ENCODE assay signal across 8 mouse cellular contexts in genomic region chr10:95894036-95894855, GRCm38 (mm10). TPM values are rescaled to one million over a fixed set of nuclear protein-coding genes. Genes with fewer than 3 reads are reported as not detected.
DNase-seq lines count a peak whose midpoint lies in the region; ATAC-seq and TF ChIP-seq lines count a peak whose summit lies in the region.

No protein-coding gene starts in this region.

- H3K4me2 ChIP-seq in kidney, embryonic 14.5 days (replicated peaks; ENCODE audit: low read depth, low read length): peak overlapping the region; percentile 53
- peak overlapping the region; percentile 72 for H3K4me2 ChIP-seq in forebrain, embryonic 16.5 days (ENCODE audit: low read length)
- peak overlapping the region; percentile 89 for H3K4me2 ChIP-seq in myocyte (ENCODE audit: low read depth)

- no peaks in the 10 kb centered on the region for H3K79me2 ChIP-seq in myocyte (ENCODE audit: control insufficient read depth, insufficient read depth)

- H3K9ac ChIP-seq in kidney, embryonic 14.5 days (ENCODE audit: low read depth, low read length): peak overlapping the region; percentile 45; the same call in 1 of the 2 replicates
- H3K9ac ChIP-seq in forebrain, embryonic 16.5 days (replicated peaks; ENCODE audit: low read depth, low read length): peak overlapping the region; percentile 58

- intact Hi-C loops in gastrocnemius, postnatal 36 days (cut with DNase I): loop anchor here (5.0 kb wide), 2 partner anchors 387 to 402 kb away; no protein-coding TSS in a partner anchor

- no peaks in the 10 kb centered on the region for H3K9me3 ChIP-seq in kidney, embryonic 14.5 days (ENCODE audit: control insufficient read depth, low read length)
- H3K9me3 ChIP-seq in forebrain, embryonic 16.5 days (ENCODE audit: control insufficient read depth, low read length): no peaks in the 10 kb centered on the region

- H3ac ChIP-seq in myocyte (ENCODE audit: control insufficient read depth, insufficient read length): no peak overlapping the region

- WGBS in kidney, embryonic 14.5 days: 31% methylated on average over 17 of the region's 17 CpGs
- WGBS in forebrain, embryonic 16.5 days: 42% methylated on average over 17 of the region's 17 CpGs
- 17% methylated on average over 17 of the region's 17 CpGs for WGBS in large intestine, adult 2 months

- no peaks in the 10 kb centered on the region for H3K27me3 ChIP-seq in kidney, embryonic 14.5 days (ENCODE audit: control insufficient read depth, insufficient read depth, low read length)
- no peaks in the 10 kb centered on the region for H3K27me3 ChIP-seq in forebrain, embryonic 16.5 days (replicated peaks; ENCODE audit: control insufficient read depth, insufficient read depth, low read length)
- H3K27me3 ChIP-seq in myocyte (ENCODE audit: control insufficient read depth, insufficient read depth, insufficient read length): no peaks in the 10 kb centered on the region

- no peak for ATAC-seq in kidney, embryonic 14.5 days (ENCODE audit: low FRiP score, low TSS enrichment)
- peak; percentile 59 for ATAC-seq in forebrain, embryonic 16.5 days

- no peak for TF ChIP-seq POLR2A in bone marrow macrophage, adult 2 months (IDR thresholded peaks at IDR 0.05; ENCODE audit: borderline replicate concordance, low read depth, low read length)
- no peak for TF ChIP-seq POLR2A in myocyte (IDR thresholded peaks at IDR 0.05; ENCODE audit: insufficient read length, low read depth)

- no peak for TF ChIP-seq CTCF in bone marrow macrophage, adult 2 months (IDR thresholded peaks at IDR 0.05; ENCODE audit: low read depth, low read length)

- no peaks in the 10 kb centered on the region for H3K36me3 ChIP-seq in kidney, embryonic 14.5 days (ENCODE audit: control insufficient read depth, insufficient read depth, low read length)
- no peaks in the 10 kb centered on the region for H3K36me3 ChIP-seq in forebrain, embryonic 16.5 days (ENCODE audit: control insufficient read depth, insufficient read depth)
- H3K36me3 ChIP-seq in myocyte (ENCODE audit: control insufficient read depth, insufficient read depth): no peaks in the 10 kb centered on the region

- no peaks in the 10 kb centered on the region for H3K4me1 ChIP-seq in kidney, embryonic 14.5 days (ENCODE audit: control insufficient read depth, insufficient read depth, low read length)
- no peaks in the 10 kb centered on the region for H3K4me1 ChIP-seq in bone marrow macrophage, adult 2 months (ENCODE audit: control insufficient read depth, insufficient read depth, low read length)
- peaks cover 8% of the 10 kb centered on the region; the same call in 1 of the 2 replicates for H3K4me1 ChIP-seq in forebrain, embryonic 16.5 days (replicated peaks; ENCODE audit: control insufficient read depth, insufficient read depth, low read length)

- no peak for DNase-seq in kidney, postnatal 4 days
- peak; percentile 25 for DNase-seq in large intestine, adult 2 months (ENCODE audit: low read depth, low spot score)
- DNase-seq in right cerebral cortex, postnatal 14 days: no peak
- DNase-seq in gastrocnemius, postnatal 36 days: no peak

- H3K27ac ChIP-seq in kidney, embryonic 14.5 days (ENCODE audit: low read depth, low read length): no peak overlapping the region
- H3K27ac ChIP-seq in bone marrow macrophage, adult 2 months (ENCODE audit: insufficient read depth, low read depth, low read length): no peak overlapping the region
- no peak overlapping the region for H3K27ac ChIP-seq in forebrain, embryonic 16.5 days (ENCODE audit: low read length)

- H3K4me3 ChIP-seq in kidney, embryonic 14.5 days (ENCODE audit: low read length): peak overlapping the region; percentile 34
- H3K4me3 ChIP-seq in bone marrow macrophage, adult 2 months (ENCODE audit: insufficient read depth, low read length): peak overlapping the region; percentile 33
- H3K4me3 ChIP-seq in forebrain, embryonic 16.5 days (replicated peaks; ENCODE audit: low read length): peak overlapping the region; percentile 42
- H3K4me3 ChIP-seq in myocyte: peak overlapping the region; percentile 13

TF ChIP-seq in myocyte, 11 proteins besides CTCF, POLR2A, EP300 and RAD21:
- TF ChIP-seq MAX (IDR thresholded peaks at IDR 0.05; ENCODE audit: low read depth): no peak
- TF ChIP-seq MYOG (IDR thresholded peaks at IDR 0.05; ENCODE audit: control insufficient read depth in 1 of 3, insufficient read depth in 1 of 3, insufficient read length in 2 of 3, low read depth in 2 of 3): no peak
- TF ChIP-seq CEBPB (IDR thresholded peaks at IDR 0.05; ENCODE audit: insufficient read depth, poor library complexity, severe bottlenecking): no peak
- no peak for TF ChIP-seq SRF (IDR thresholded peaks at IDR 0.05; ENCODE audit: control insufficient read depth, insufficient read length, low read depth)
- no peak for TF ChIP-seq E2F4 (IDR thresholded peaks at IDR 0.05; ENCODE audit: insufficient read depth)
- no peak for TF ChIP-seq MYOD1 (IDR thresholded peaks at IDR 0.05; ENCODE audit: control insufficient read depth in 1 of 3, insufficient read length in 2 of 3, low read depth in 2 of 3)

RNA-seq across cellular contexts. Expression of gene Eea1, which starts 46.2 kb away (rescaled TPM):
- polyA plus RNA-seq in kidney, embryonic 14.5 days (2014; fragmentation: Nextera tagmentation; extraction: Ambion mirVana): 15.5 and 20.0 TPM in 2 replicates
- polyA plus RNA-seq in bone marrow macrophage, adult 2 months (2012; ENCODE audit: insufficient read depth, insufficient read length, missing spikeins): 37.9 and 43.9 TPM in 2 replicates
- polyA plus RNA-seq in forebrain, embryonic 16.5 days (2015; fragmentation: Nextera tagmentation; extraction: Ambion mirVana): 15.8 and 16.6 TPM in 2 replicates
- polyA plus RNA-seq in large intestine, adult 2 months (2012; rRNA removed): 2.3 and 4.2 TPM in 2 replicates
- 6.9 TPM for polyA plus RNA-seq in myocyte (2012; fragmentation: generic; extraction: Trizol)
- 10 to 100 TPM; 18.1 to 23.3 TPM for total RNA-seq in gastrocnemius, postnatal 36 days (2021)

RNA-seq across cellular contexts. Expression of gene Gm33543, which starts 51.5 kb away (rescaled TPM):
- polyA plus RNA-seq in kidney, embryonic 14.5 days (2014; fragmentation: Nextera tagmentation; extraction: Ambion mirVana): not detected in 2 replicates
- polyA plus RNA-seq in bone marrow macrophage, adult 2 months (2012; ENCODE audit: insufficient read depth, insufficient read length, missing spikeins): not detected in 2 replicates
- not detected in 2 replicates for polyA plus RNA-seq in forebrain, embryonic 16.5 days (2015; fragmentation: Nextera tagmentation; extraction: Ambion mirVana)
- polyA plus RNA-seq in large intestine, adult 2 months (2012; rRNA removed): not detected in 2 replicates
- polyA plus RNA-seq in myocyte (2012; fragmentation: generic; extraction: Trizol): not detected
- total RNA-seq in gastrocnemius, postnatal 36 days (2021): 1 to 10 TPM in 1 of 2 experiments, under 1 TPM in 1; 0.42 to 1.4 TPM
